Mouse (Mus musculus) thymus, postnatal 4 days (tissue): ENCODE results near the gene Alyref.

Experiments
- DNase-seq: peaks from one replicate; pipeline ENCODE4 v3.0.0; 2021

The Alyref gene

DNA sequence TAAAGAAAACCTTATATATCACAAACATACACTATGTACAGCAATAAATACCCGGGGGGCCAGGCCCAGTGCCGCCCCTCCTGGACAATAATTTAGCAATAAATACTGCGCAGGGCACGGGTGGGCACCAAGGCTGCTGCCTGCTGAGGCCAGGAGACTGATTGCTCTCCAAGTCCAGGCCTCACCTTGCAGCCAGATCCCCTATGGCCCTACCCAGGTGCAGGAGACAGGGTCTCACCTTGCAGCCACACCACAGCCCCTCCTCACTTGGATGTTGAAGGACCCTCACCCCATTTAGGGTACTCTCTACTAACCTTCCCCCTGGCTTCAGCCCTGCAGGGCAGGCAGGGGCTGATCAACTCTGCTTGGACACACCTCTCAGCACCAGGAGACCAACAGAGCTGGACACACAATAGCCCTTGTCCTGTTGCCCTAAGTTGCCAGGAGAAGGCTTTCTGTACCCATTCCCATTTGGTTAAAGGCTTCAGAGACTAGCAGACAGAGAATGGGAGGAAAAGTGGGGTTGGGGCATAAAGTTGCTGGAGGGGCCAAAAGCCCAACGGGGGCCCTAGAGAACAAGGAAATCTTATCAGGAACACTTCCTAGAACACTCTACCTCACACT, 27.1 kb upstream of the Alyref start, which contains the start of gene Sirt7:
Gene Sirt7, minus strand, starts transcription at position 89 of the 624 bp plus-strand sequence.
- peak; percentile 49 for DNase-seq

DNA sequence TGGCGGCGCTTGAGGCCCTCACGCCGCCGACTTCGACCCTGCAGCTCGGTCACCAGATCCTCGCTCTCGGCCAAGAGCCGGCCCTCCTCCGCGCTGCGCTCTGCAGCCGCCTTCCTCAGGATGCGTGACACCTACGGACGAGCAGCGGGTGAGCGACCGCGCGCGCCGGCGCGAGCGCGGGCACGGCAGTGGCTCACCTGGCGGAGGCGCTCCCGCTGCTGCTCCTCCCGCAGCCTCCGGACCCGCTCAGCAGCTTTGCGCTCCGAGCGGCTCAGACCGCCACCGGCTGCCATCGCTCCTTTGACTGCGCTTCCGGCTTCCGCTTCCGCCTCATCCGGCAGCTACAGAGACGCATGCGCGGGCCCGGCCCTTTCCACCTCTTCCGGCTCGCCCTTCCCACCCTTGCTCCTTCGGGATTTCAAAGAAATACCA, 26.5 kb upstream of the Alyref start:
- peak; percentile 93 for DNase-seq

DNA sequence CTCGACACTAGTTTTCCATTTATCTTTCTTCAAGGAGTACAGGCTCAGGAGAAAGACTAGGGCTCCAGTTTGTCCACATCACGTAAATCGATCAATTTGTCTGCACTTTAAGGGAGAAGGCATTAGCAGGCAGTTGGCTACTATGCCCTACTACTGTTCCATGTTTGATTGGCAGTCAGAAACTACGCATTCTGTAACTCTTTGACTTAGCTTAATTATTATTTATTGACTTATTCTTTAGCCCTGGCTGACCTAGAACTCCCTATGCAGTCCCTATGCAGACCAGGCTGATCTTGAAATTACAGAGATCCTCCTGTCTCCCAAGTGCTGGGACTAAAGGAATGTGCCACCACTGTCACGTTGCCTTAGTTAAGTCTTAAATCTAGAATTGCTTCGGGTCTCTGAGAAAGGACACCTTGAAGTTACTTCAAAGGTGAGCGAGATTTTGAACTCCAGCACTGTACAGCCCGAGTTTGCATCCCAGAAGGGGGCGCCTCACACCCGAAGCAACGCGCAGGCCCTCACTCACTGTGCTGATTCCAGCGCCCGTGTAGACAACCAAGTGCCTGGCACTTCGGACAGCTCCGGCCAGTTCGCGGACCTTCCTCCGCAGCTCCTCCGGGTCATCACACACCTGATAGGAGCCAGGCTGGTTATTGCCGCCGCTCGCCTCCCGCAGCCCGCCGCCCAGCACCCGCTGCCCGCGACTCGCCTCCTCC, 26.0 kb upstream of the Alyref start:
- peak; percentile 91 for DNase-seq

GRCm38 (mm10) chr11:120622805-120623204, 24.6 kb upstream of the Alyref start:
- DNase-seq: no peak

DNA sequence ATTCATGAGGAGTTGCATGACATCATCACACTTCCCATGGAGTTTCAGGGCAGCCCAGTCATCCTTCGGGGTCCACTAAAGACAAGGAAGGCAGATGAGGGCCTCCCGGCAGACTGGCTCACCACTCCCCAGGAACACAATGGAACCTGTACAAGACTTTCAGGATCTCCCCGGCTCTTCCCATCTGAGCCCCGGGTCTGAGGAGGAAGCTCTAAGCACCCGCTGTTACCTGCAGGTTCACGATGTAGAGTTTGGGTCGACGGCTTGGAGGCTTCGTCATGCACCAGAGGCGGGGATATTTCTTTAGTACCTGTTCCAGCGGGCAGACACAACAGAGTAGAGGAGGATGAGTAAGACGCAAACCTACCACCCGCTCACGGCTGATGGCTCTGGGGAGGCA, 22.0 kb upstream of the Alyref start:
- DNase-seq: no peak

DNA sequence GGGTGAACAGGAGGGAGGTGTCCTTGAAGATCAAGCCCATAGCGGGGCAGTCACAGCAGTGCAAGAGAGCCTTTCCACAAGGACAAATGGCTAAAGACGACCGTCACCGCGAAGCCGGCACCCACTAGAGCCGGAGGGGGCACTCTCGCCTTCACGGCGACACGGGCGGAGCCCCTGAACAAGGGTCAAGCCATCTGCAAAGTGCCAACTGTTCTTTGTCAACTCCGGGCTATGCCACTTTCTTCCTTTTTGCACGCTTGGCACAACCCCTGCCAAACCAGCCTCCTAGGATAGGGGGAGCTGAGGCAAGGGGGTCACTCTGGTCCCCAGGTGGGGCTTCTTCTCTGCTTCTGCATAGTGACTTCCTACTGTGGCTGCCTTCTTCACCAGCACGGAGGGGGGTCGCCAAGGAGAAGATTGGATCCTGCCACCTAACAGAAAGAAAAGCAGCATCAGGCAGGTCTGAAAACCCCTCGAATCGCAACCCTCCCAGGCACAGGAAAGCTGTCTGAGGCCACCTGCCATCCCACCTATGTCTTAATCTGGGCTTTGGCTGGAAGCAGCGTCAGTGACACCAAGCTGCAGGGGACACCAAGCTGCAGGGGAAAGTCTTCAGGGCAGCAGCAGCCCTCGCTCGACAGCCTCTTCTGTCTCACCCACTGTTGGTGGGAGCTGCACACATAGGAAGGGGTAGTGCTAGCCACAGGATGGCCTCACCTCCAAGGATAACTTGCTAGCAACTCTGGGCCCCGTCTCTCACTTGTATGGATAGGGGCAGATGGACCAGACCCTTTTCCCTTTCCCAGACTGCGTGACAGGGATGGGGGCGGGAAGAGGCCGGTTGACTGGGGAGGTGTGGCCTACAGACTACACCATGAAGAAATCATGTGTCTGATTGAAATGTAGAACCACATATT, 20.7 kb upstream of the Alyref start:
- no peak for DNase-seq

DNA sequence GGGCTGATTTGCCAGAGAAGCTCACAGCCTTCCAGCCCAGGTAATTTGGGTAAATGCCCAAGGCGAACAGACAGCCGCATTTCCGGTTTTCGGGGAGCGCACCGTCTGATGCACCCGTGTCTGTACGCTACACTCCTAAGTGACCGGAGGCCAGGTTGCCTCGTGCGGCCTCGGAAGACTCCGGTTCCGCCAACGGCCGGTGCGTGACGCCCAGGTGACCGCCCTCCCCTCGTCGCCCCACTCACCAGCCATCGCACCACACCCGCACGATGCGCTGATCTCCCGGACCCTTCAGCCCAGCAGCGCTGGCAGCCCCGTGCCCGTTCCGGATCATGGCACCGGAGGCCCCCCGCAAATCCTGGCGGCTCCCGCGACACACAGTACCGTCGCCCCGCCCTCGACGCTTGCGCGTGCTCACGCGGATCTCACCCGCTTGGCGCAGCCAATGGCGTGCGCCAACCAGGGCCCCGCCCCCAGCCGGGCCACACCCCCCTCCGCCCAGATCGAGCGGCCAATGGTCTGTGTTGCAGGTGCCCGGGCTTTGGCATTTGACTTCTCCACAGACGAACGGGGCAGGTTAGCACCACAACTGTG, 19.5 kb upstream of the Alyref start, which contains the start of gene Pcyt2:
Gene Pcyt2, minus strand, starts transcription at position 418 of the 594 bp plus-strand sequence.
- peak; percentile 97 for DNase-seq

- DNase-seq: no peak
These were observed 18.6 kb upstream of the Alyref start for GRCm38 (mm10) chr11:120616617-120617294.

GRCm38 (mm10) chr11:120615606-120616203, 17.5 kb upstream of the Alyref start:
- DNase-seq: no peak

DNA sequence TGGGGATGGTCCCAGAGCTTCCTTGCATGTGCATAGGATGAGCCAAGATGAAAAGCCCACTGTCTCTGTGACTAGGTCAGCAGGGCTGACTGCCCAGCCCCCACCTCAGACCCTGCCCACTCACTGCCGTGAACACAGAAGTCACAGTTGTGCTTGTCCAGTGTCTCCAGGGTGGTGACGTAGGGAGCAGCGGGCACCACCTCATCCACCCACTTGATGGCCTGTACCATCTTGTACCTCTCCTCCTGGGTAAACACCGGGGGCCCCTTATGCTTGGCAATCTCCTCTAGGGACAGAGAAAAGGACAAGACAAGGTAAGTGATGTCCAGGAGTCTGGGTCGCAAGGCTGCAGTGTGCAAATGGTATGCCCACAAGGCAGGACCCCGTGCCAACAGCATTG, 17.0 kb upstream of the Alyref start:
- DNase-seq: no peak

GRCm38 (mm10) chr11:120613976-120614375, 15.8 kb upstream of the Alyref start:
- no peak for DNase-seq

GRCm38 (mm10) chr11:120613481-120613972, 15.4 kb upstream of the Alyref start:
- DNase-seq: no peak

DNA sequence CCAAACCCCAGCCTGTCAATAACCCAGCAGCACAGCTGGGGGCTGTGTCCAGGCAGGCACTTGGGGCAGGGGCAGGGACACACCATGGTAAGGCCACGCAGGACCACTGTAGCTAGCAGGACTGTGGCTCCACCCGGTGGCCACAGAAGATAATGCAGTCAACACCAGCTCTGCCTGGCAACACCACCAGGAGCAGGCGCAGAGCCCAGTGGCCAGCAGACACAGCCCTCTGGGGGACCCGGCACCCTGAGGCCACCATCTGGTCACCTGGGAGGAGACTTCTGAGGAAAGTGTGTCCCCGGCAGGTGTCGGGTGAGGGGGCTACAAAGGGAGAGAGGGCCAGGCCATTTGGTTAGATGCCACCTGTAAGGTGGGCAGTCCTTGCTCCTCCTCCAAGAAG, 14.6 kb upstream of the Alyref start:
- DNase-seq: peak; percentile 89

GRCm38 (mm10) chr11:120610477-120611046, 12.4 kb upstream of the Alyref start:
- no peak for DNase-seq

GRCm38 (mm10) chr11:120609250-120609649, 11.1 kb upstream of the Alyref start:
- DNase-seq: no peak

DNA sequence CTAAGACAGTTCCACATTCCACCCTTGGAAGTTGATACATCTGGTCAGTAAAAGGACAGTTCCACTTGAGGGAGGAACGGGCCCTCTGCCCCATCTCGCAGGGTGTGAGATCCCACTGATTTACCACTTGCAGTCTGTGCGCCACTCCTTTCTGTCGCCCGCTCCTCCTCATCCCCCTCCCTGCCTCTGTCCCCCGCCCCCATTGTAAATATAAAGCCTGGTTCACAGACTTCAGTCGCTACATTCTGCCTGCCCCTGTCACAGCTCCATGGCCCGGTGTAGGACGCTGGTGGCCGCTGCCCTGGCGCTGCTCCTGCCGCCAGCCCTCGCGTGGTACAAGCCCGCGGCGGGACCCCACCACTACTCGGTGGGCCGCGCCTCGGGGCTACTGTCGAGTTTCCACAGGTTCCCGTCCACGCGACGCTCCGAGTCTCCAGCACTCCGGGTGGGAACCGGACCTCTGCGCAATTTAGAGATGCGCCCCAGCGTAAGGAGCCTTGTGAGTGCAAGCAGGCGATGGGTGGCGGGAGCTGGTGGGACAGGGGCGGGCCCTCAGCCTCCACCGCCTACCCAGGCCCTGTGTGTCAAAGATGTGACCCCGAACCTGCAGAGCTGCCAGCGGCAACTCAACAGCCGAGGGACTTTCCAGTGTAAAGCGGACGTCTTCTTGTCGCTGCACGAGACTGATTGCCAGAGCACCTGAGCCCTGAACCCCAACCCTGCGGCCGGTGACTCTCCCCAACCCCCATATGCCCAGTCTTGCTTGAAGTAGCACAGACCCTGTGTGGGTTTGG, 10.3 kb upstream of the Alyref start, which contains the start of gene Npb:
Gene Npb, plus strand, starts transcription at position 237 of the 794 bp plus-strand sequence.
- no peak for DNase-seq

GRCm38 (mm10) chr11:120606764-120607163, 8.6 kb upstream of the Alyref start:
- no peak for DNase-seq

DNA sequence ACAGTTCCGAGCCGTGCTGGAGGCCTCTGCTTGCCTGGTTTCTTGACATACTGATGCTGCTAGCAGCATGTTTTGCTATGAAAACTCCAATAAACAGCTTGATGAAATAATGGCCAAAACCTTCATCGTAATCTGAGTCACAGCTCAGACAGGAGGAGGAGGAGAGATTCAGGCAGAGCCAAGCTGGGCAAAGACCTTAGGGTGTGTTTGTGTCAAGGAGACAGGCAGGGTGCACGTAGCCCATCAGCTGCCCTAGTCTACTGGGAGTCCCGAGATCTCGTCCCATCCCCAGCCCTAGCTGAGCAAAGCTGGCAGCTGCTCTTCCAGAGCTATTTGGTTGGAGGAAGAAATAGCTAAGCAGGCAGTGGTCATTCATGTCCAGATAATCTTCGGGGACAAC, 7.5 kb upstream of the Alyref start:
- no peak for DNase-seq

DNA sequence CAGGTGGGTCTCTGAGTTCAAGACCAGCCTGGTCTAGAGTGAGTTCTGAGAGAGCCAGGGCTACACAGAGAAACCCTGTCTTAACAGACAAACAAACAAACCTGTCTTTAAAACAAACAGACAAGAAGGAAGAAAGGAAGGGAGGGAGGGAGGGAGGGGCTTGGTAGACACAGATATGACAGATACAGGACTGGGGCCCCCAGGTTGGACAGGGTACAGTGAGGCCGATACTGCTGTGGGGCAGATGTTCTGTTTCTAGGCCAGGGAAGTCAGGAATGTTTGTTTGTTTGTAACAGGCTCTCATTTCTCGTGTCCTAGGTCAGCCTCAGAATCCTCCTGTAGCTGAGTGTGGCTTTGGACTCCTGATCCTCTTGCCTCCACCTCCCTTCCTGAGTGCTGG, 5.4 kb upstream of the Alyref start:
- no peak for DNase-seq

DNA sequence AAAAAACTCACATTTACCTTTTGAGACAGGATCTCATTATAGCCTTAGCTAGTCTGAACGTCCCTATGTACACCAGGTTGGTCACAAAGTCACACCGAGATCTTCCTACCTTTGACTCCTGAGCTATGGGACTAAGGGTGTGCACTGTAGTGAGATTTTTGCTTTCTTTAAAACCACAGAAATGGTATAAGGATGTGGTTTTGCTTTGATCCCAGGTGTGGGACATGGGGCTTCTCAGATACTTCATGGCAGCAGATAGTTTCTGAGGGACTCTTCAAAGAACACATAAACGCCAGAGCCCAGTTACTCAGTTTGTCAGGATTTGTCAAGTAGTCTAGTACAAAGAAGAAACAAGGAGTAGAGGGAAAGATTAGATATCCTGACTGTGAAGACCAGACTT, 2.6 kb upstream of the Alyref start:
- DNase-seq: no peak
